Mouse (Mus musculus): ENCODE measurements at regions not wholly inside any gene's neighbourhood (a gene's known extent, or its start where the extent isn't known, plus 50 kb on each side); places are given as distances from the start of the nearest gene placed in this dataset.
"Not testable (repeated sequence)": the region's sequence is repeated elsewhere in the genome, so short reads cannot be mapped to it uniquely, and the experiment has no call there.

- DNase-seq, result no peak
These were observed 754.0 kb upstream of the Slc39a10 start for GRCm38 (mm10) chr1:47646681-47647080.

GRCm38 (mm10) chr1:47606597-47606996 lies 713.9 kb upstream of the Slc39a10 start:
- no peak for DNase-seq

GRCm38 (mm10) chr1:47603989-47604360 lies 711.3 kb upstream of the Slc39a10 start:
- DNase-seq, result no peak

- no peak for DNase-seq
These were observed 710.8 kb upstream of the Slc39a10 start for GRCm38 (mm10) chr1:47603294-47603988.

GRCm38 (mm10) chr1:47593641-47594040 lies 701.0 kb upstream of the Slc39a10 start:
- not testable (repeated sequence) for DNase-seq

GRCm38 (mm10) chr1:47545606-47546005 lies 653.0 kb upstream of the Slc39a10 start:
- DNase-seq, result no peak

- DNase-seq, result no peak
These were observed 618.8 kb upstream of the Slc39a10 start for GRCm38 (mm10) chr1:47511426-47511825.

GRCm38 (mm10) chr1:47507801-47508200 lies 615.1 kb upstream of the Slc39a10 start:
- no peak for DNase-seq

GRCm38 (mm10) chr1:47488581-47489204 lies 596.0 kb upstream of the Slc39a10 start:
- no peak for DNase-seq

- no peak for DNase-seq
These were observed 593.4 kb upstream of the Slc39a10 start for GRCm38 (mm10) chr1:47486087-47486486.

GRCm38 (mm10) chr1:47479059-47479458 lies 586.4 kb upstream of the Slc39a10 start:
- no peak for DNase-seq

GRCm38 (mm10) chr1:47466573-47467253 lies 574.1 kb upstream of the Slc39a10 start:
- no peak for DNase-seq

- no peak for DNase-seq
These were observed 556.3 kb upstream of the Slc39a10 start for GRCm38 (mm10) chr1:47448737-47449489.

GRCm38 (mm10) chr1:47448070-47448469 lies 555.4 kb upstream of the Slc39a10 start:
- no peak for DNase-seq

- no peak for DNase-seq
These were observed 553.4 kb upstream of the Slc39a10 start for GRCm38 (mm10) chr1:47446021-47446420.

GRCm38 (mm10) chr1:47432829-47433228 lies 540.2 kb upstream of the Slc39a10 start:
- no peak for DNase-seq

GRCm38 (mm10) chr1:47405164-47405563 lies 512.5 kb upstream of the Slc39a10 start:
- DNase-seq, result no peak

- no peak for DNase-seq
These were observed 493.9 kb upstream of the Slc39a10 start for GRCm38 (mm10) chr1:47386579-47386978.

- no peak for DNase-seq
These were observed 486.1 kb upstream of the Slc39a10 start for GRCm38 (mm10) chr1:47378795-47379194.

GRCm38 (mm10) chr1:47339718-47340439 lies 447.2 kb upstream of the Slc39a10 start:
- no peak for DNase-seq

GRCm38 (mm10) chr1:47310572-47311075 lies 418.0 kb upstream of the Slc39a10 start:
- no peak for DNase-seq

- DNase-seq, result no peak
These were observed 414.3 kb upstream of the Slc39a10 start for GRCm38 (mm10) chr1:47306961-47307360.

Measured in adrenal gland, adult 8-10 months (tissue).